Mouse (Mus musculus) ES-Bruce4 (cell line): ENCODE measurements at regions not wholly inside any gene's neighbourhood (a gene's known extent, or its start where the extent isn't known, plus 50 kb on each side); places are given as distances from the start of the nearest gene placed in this dataset.

Experiments
- CTCF ChIP-seq: IDR thresholded peaks from one replicate; pipeline ENCODE4 v1.8.1; 2011; ENCODE audit warnings: low read depth, low read length
- EP300 ChIP-seq: IDR thresholded peaks from 2 replicates; pipeline ENCODE4 v1.6.1; 2011; ENCODE audit warnings: low read depth, low read length; ENCODE audit not compliant: insufficient read depth

DNA sequence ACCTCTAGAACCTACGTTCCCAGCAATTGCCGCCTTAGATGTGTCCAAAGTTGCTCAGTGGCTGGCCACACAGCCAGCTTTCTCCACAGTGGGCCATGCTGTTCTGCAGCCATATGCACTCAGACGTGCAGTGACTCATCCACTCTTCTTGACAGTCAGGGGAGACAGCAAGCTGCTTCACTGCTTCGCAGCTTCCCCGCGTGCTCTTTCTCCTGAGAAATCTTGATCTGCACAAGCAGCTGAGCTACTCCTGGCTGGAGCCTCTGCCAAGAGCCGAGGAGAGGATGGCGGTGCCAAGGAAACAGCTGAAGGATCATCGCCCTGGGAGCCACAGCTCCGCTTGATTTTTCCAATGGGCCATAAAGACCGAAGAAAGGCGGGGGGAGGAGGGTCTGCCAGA, 73.2 kb downstream of the Smug1 start:
- no peak for TF ChIP-seq CTCF
- TF ChIP-seq EP300: no peak
